Mouse (Mus musculus) lung, adult 2 months (tissue): ENCODE data around the gene Cd160. TPM values are rescaled to one million over a fixed set of nuclear protein-coding genes. Genes with fewer than 3 reads are reported as not detected.
A peak's percentile ranks its signal among the peaks of the same experiment; 100 is the strongest.

Experiments used
- DNase-seq: peaks from one replicate; pipeline ENCODE4 v3.0.0; 2022
- H3K4me1 ChIP-seq: fragments of 200-500 bp; 2 replicates; pipeline ENCODE4 v1.6.1; 2011; ENCODE audit warnings: low read length; ENCODE audit not compliant: control insufficient read depth, insufficient read depth
- H3K4me3 ChIP-seq: fragments of 200-500 bp; replicated peaks from 2 replicates; pipeline ENCODE3; 2011; ENCODE audit warnings: low read depth, mild to moderate bottlenecking, control low read depth, low read length; ENCODE audit errors: extremely low read depth
- CTCF ChIP-seq: fragments of 200-500 bp; IDR thresholded peaks from 2 replicates; pipeline ENCODE4 v1.5.1; 2011; ENCODE audit warnings: mild to moderate bottlenecking, low read length, control low read depth; ENCODE audit not compliant: insufficient read depth
- POLR2A ChIP-seq: fragments of 200-500 bp; IDR thresholded peaks from 2 replicates; pipeline ENCODE4 v1.6.1; 2011; ENCODE audit warnings: low read depth, mild to moderate bottlenecking, control low read depth, low read length, borderline replicate concordance; ENCODE audit errors: extremely low read depth
- WGBS: fragments of 180-500 bp; shearing (Covaris S2); methylation state at CpG from one replicate; pipeline ENCODE4 v1.1.7; 2018; 5-methylcytosine and 5-hydroxymethylcytosine counted together
- polyA plus RNA-seq: library from polyadenylated mRNA; depleted of rRNA; stranded (reverse); fragments of >200 nt; gene quantifications from 2 replicates; pipeline ENCODE4 v1.2.3, GENCODE M21; 2012

Gene Cd160
- polyA plus RNA-seq, 1 experiment: 0.34 TPM

DNA sequence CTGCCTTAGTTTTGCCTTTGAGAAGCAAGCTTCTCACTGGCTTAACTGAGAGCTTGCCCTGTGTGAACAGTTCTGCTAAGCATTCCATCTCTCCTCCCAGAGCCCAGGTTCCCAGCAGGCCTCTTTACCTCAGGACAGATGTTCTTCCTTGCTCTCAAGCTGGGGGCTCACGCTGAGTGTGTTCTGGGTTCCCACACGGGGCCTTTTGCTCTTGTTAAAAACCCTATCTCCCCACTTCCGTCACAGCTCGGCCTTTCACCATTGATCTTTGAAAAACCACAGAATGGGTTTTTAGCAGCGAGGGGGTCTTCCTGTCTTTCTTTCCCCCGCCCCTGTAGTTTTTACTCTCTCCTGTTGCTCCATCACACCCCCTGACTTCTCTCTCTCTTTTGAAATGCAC, 14.8 kb downstream of the Cd160 start:
- no peak for DNase-seq
- Histone ChIP-seq H3K4me3 (no peak overlapping the region), H3K4me1 (no peaks in the 10 kb centered on the region)
- TF ChIP-seq CTCF (no peak), POLR2A (no peak)
- WGBS: 77% methylated on average over 6 of the region's 6 CpGs

- DNase-seq: peak; percentile 36
- WGBS: 30% methylated on average over 7 of the region's 7 CpGs
- H3K4me3 ChIP-seq: no peak overlapping the region
These were observed 15.4 kb downstream of the Cd160 start for GRCm38 (mm10) chr3:96813591-96814244.

DNA sequence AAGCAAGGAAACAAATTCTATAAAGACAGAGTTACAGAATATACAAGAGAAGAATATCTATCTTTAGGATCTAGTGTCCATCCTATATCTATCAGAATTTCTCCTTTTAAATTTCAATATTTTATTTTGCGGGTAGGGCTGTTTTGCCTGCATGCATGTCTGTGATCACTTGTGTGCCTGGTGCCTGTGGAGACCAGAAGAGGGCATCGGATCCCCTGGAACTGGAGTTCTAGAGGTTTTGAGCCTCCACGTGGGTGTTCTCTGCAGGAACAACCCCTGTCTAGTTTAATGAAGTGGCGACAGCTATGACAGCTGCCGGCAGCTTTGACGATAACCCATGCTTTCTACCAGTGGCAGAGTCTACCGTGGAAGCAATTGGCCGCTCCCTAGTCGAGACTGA, 16.0 kb downstream of the Cd160 start:
- no peaks in the 10 kb centered on the region for H3K4me1 ChIP-seq
- peak; percentile 22 for DNase-seq
- H3K4me3 ChIP-seq: no peak overlapping the region
- 8% methylated on average over 9 of the region's 9 CpGs for WGBS
- TF ChIP-seq POLR2A: no peak
- peak; percentile 32; the same call in 1 of the 2 replicates for TF ChIP-seq CTCF

More at GRCm38 (mm10) chr3:96813591-96814244, 15.4 kb downstream of the Cd160 start:
- H3K4me1 ChIP-seq: no peaks in the 10 kb centered on the region
- TF ChIP-seq CTCF (no peak), POLR2A (no peak)

DNA sequence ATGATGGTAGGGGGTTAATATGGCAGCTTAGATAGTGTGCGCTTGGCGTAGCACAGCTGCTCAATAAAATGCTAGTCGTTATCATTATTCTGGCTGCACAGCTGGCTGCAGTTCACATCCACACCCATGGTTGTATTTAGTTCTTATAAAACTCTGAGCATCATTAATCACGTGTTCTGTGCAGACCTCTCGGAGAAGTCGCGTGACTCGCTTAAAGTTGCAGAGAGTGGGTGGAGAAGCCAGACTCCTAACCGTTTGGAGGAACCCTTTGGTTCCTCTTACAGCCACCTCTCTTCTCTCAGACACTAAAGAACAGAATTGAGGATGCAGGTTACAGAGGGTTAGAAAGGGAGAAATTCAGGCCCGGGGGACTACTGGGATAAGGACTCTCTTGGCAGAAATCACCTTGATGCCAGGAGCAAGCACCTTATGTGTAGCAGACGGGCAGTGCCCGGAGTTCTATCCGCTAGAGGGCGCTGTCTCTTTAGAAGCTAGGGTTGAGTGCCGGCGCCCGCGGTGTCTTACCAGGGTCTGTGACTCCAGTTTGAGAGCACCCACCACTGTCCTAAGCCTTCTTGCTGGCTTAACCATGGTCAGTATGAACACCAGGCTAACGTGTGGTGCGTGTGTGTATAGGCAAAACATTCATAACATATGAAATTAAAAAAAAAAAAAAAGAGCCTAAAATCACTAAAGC, 16.6 kb downstream of the Cd160 start:
- H3K4me3 ChIP-seq: peak overlapping the region; percentile 34
- TF ChIP-seq POLR2A (no peak), CTCF (peak; percentile 67)
- peak; percentile 82 for DNase-seq
- no peaks in the 10 kb centered on the region for H3K4me1 ChIP-seq
- WGBS: 26% methylated on average over 20 of the region's 20 CpGs

DNA sequence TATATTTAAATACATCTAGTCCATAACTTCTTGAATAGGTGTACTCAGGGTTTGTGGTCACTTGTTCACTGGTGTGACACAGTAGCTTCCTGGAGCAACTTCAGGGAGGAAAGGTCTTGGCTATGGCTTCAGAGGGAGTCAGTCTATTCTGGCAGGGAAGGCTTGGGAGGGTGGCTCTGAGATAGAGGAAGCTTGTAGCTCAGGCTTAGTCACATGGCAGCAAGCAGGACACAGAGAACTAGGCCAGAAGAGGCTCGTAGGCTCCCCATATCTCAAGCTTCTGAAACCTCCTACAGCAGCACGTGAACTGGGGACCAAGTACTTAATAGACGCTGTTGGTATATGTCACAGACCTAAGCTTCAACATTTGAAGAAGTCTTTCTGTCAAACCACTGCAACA, 17.9 kb downstream of the Cd160 start:
- Histone ChIP-seq H3K4me3 (no peak overlapping the region), H3K4me1 (no peaks in the 10 kb centered on the region)
- no peak for DNase-seq
- TF ChIP-seq CTCF (no peak), POLR2A (no peak)
- 86% methylated on average over 3 of the region's 3 CpGs for WGBS

DNA sequence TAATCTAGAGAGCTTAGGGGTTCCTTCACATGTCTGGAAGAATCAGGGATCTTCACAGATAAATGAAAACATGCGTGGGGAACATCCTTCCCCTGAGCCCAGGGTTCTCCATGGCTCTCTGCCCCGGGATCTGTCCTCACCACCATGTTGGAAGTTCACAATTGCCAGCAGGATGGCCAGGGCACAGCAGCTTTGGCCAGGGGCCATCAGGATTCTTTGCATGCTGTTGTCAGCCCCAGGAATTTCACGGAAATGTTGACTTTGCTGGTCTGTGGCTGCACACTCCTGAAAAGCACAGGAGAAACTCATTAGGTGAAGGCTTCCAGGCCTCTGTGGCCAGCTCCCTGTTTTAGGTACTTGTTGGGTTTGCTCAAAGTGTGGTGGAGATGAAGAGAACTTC, 20.5 kb downstream of the Cd160 start:
- Histone ChIP-seq H3K4me3 (no peak overlapping the region), H3K4me1 (no peaks in the 10 kb centered on the region)
- DNase-seq: no peak
- no peak for TF ChIP-seq CTCF
- no peak for TF ChIP-seq POLR2A
- WGBS: 64% methylated on average over 3 of the region's 3 CpGs

- no peak for DNase-seq
- Histone ChIP-seq H3K4me3 (no peak overlapping the region), H3K4me1 (no peaks in the 10 kb centered on the region)
- WGBS: 82% methylated on average over 3 of the region's 3 CpGs
- TF ChIP-seq POLR2A (no peak), CTCF (no peak)
These were observed 21.0 kb downstream of the Cd160 start for GRCm38 (mm10) chr3:96808136-96808535.

- DNase-seq: no peak
- H3K4me1 ChIP-seq: no peaks in the 10 kb centered on the region
- 39% methylated on average over 1 of the region's 1 CpGs for WGBS
These were observed 26.9 kb downstream of the Cd160 start for GRCm38 (mm10) chr3:96802214-96802613.

GRCm38 (mm10) chr3:96800254-96800653, 28.9 kb downstream of the Cd160 start:
- Histone ChIP-seq H3K4me3 (no peak overlapping the region), H3K4me1 (no peaks in the 10 kb centered on the region)
- WGBS: 76% methylated on average over 11 of the region's 11 CpGs
- TF ChIP-seq CTCF: no peak
- no peak for TF ChIP-seq POLR2A
- DNase-seq: no peak

More at GRCm38 (mm10) chr3:96802214-96802613, 26.9 kb downstream of the Cd160 start:
- TF ChIP-seq POLR2A: no peak
- no peak for TF ChIP-seq CTCF
- no peak overlapping the region for H3K4me3 ChIP-seq

GRCm38 (mm10) chr3:96788506-96788905, 40.6 kb downstream of the Cd160 start:
- WGBS: 78% methylated on average over 8 of the region's 8 CpGs
- no peak for DNase-seq
- no peaks in the 10 kb centered on the region for H3K4me1 ChIP-seq
- TF ChIP-seq POLR2A: no peak
- TF ChIP-seq CTCF: no peak
- H3K4me3 ChIP-seq: no peak overlapping the region
